Mouse (Mus musculus) myocyte (in vitro differentiated cells): ENCODE results near the gene Fam219a. TPM values are rescaled to one million over a fixed set of nuclear protein-coding genes. Genes with fewer than 3 reads are reported as not detected.
A peak's percentile ranks its signal among the peaks of the same experiment; 100 is the strongest.

Experiments
- H3K27me3 ChIP-seq: one replicate; pipeline ENCODE4 v1.6.1; 2011; ENCODE audit not compliant: control insufficient read depth, insufficient read depth, insufficient read length
- H3K36me3 ChIP-seq: one replicate; pipeline ENCODE4 v1.6.1; 2011; ENCODE audit not compliant: control insufficient read depth, insufficient read depth
- H3K4me2 ChIP-seq: one replicate; pipeline ENCODE4 v1.6.1; 2011; ENCODE audit warnings: low read depth, control low read depth
- H3K4me3 ChIP-seq: one replicate; pipeline ENCODE4 v1.5.1; 2011; ENCODE audit warnings: mild to moderate bottlenecking, control low read depth, moderate library complexity
- H3K79me2 ChIP-seq: one replicate; pipeline ENCODE4 v1.6.1; 2011; ENCODE audit not compliant: control insufficient read depth, insufficient read depth
- H3ac ChIP-seq: one replicate; pipeline ENCODE4 v1.6.1; 2011; ENCODE audit not compliant: control insufficient read depth, insufficient read length
- CEBPB ChIP-seq: IDR thresholded peaks from 2 replicates; pipeline ENCODE4 v1.6.1; 2011; ENCODE audit warnings: mild to moderate bottlenecking, moderate library complexity; ENCODE audit not compliant: poor library complexity, insufficient read depth, severe bottlenecking
- E2F4 ChIP-seq: IDR thresholded peaks from one replicate; pipeline ENCODE4 v1.6.1; 2011; ENCODE audit warnings: mild to moderate bottlenecking, control low read depth, moderate library complexity; ENCODE audit not compliant: insufficient read depth
- MAX ChIP-seq: IDR thresholded peaks from one replicate; pipeline ENCODE4 v1.6.1; 2011; ENCODE audit warnings: low read depth, mild to moderate bottlenecking, control low read depth
- MYOD1 ChIP-seq, 3 experiments: IDR thresholded peaks; one replicate each; pipeline ENCODE4 v1.6.1; 2011; ENCODE audit warnings: control low read depth in 2 of 3, low read depth in 2 of 3, mild to moderate bottlenecking in 2 of 3, moderate library complexity in 1 of 3; ENCODE audit not compliant: insufficient read length in 2 of 3, control insufficient read depth in 1 of 3
- MYOG ChIP-seq, 3 experiments: IDR thresholded peaks; one replicate each; pipeline ENCODE4 v1.6.1; 2011; ENCODE audit warnings: control low read depth in 2 of 3, low read depth in 2 of 3, mild to moderate bottlenecking in 2 of 3; ENCODE audit not compliant: insufficient read length in 2 of 3, control insufficient read depth in 1 of 3, insufficient read depth in 1 of 3
- POLR2A ChIP-seq: IDR thresholded peaks from one replicate; pipeline ENCODE4 v1.6.1; 2011; ENCODE audit warnings: low read depth, mild to moderate bottlenecking, control low read depth, moderate library complexity; ENCODE audit not compliant: insufficient read length
- POLR2AphosphoS2 ChIP-seq: IDR thresholded peaks from one replicate; pipeline ENCODE4 v1.6.1; 2011; ENCODE audit warnings: low read depth, control low read depth; ENCODE audit not compliant: insufficient read length
- REST ChIP-seq: IDR thresholded peaks from one replicate; pipeline ENCODE4 v1.6.1; 2011; ENCODE audit warnings: mild to moderate bottlenecking, control low read depth, moderate library complexity; ENCODE audit not compliant: insufficient read depth, insufficient read length
- SRF ChIP-seq: IDR thresholded peaks from one replicate; pipeline ENCODE4 v1.6.1; 2011; ENCODE audit warnings: low read depth; ENCODE audit not compliant: control insufficient read depth, insufficient read length
- TCF12 ChIP-seq: IDR thresholded peaks from one replicate; pipeline ENCODE4 v1.6.1; 2011; ENCODE audit warnings: mild to moderate bottlenecking, control low read depth; ENCODE audit not compliant: poor library complexity, insufficient read depth, severe bottlenecking
- TCF3 ChIP-seq: IDR thresholded peaks from one replicate; pipeline ENCODE4 v1.6.1; 2011; ENCODE audit warnings: low read depth, control low read depth; ENCODE audit not compliant: insufficient read length
- USF1 ChIP-seq: IDR thresholded peaks from one replicate; pipeline ENCODE4 v1.6.1; 2011; ENCODE audit warnings: low read depth, mild to moderate bottlenecking, control low read depth, moderate library complexity
- polyA plus RNA-seq: library from polyadenylated mRNA; unstranded; fragments of >200 nt; fragmentation: generic; extraction: Trizol; gene quantifications from one replicate; pipeline ENCODE4 v1.2.1, GENCODE M21; 2012; ENCODE audit warnings: missing spikeins

Gene Fam219a
- polyA plus RNA-seq = 2.7 TPM

DNA sequence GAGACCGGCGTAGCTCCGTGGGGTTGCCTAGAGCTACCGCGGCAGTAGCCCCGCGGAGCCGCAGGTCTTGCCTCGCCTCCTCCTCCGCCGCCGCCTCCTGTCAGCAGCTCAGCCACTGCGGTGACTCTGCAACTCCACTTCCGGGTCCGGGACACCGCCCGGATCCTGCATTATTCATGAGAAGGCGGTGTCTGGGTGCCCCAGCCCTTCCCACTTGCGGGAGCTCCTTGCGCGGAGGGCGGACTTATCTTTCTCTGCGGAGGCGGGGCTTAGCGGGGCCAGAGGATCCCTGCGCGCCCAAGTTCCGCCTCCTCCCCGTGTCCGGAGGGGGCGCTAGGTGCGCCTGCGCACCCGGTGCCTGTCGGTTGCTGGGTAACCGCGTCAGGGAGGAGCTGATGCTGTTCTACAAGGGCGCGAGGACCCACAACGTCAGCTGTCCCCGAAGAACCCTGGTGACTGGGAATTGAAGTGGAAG lies at the start of gene Fam219a, which contains the start of gene Dnaic1:
Gene Fam219a, minus strand, starts transcription at position 128 of the 475 bp plus-strand sequence.
Gene Dnaic1, plus strand, starts transcription at position 365 of the 475 bp plus-strand sequence.
- TF ChIP-seq SRF = no peak
- peak; percentile 75 for TF ChIP-seq POLR2A
- peak; percentile 49 for TF ChIP-seq POLR2AphosphoS2
- peaks cover 6% of the 10 kb centered on the region for H3K27me3 ChIP-seq
- H3K4me2 ChIP-seq = peak within 1 kb of the TSS; percentile 77
- peak within 1 kb of the TSS; percentile 27 for H3K4me3 ChIP-seq
- H3ac ChIP-seq = peak within 1 kb of the TSS; percentile 16
- no peaks in the 10 kb centered on the region for H3K36me3 ChIP-seq
- no peaks in the 10 kb centered on the region for H3K79me2 ChIP-seq

DNA sequence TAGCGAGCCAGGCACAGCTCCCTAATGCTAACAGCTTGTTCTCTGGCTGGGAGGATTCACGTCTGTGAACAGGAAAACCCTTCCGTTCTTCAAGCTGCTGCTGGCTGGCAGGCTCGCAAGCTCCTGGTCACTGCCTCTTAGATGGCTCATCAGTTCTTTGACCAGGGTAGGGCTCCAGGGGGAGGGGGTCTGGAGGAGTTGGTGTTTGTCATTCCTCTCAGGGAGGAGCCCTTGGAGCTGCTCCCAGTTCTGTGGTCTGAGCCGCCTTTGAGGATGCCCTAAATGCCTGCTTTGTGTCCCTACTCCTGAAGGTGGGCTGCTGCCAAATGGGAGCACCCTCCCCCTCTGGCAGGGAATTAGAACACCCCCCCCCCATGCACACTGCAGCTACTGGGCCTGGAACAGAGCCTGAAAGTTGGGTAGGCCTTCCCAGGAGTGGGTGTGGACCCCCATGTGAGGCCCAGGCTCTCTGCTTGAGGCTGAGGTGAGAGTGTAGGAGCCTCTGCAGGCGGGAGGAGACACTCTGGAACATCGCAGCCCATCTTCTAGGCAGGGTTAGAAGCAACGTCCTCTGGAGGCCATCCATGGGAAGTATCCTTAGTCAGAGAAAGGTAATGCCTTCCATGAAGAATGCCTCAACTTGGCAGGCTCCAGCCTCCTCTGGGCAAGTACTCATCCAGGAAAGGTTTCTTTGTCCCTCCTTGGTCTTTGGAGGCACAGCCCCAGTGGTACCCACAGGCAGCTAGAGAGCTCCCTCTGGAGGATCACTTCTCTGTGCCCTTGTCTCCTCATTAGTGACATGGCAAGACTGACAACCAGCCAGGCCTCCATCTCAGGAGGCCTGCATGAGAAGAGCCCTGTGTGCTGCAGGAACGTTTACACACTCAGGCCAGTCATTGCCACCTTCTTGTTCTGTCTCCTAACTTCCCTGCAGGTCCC lies 46.6 kb upstream of the Fam219a start:
- Histone ChIP-seq H3ac (no peak overlapping the region), H3K27me3 (no peaks in the 10 kb centered on the region), H3K36me3 (no peaks in the 10 kb centered on the region), H3K79me2 (no peaks in the 10 kb centered on the region), H3K4me2 (no peak overlapping the region), H3K4me3 (no peak overlapping the region)
- TF ChIP-seq MYOG (IDR thresholded peaks at IDR 0.05; ENCODE audit: control insufficient read depth in 1 of 3, insufficient read depth in 1 of 3, insufficient read length in 2 of 3, low read depth in 2 of 3) = no peak
- TF ChIP-seq SRF = no peak
- no peak for TF ChIP-seq TCF3
- no peak for TF ChIP-seq CEBPB
- no peak for TF ChIP-seq REST
- no peak for TF ChIP-seq TCF12

DNA sequence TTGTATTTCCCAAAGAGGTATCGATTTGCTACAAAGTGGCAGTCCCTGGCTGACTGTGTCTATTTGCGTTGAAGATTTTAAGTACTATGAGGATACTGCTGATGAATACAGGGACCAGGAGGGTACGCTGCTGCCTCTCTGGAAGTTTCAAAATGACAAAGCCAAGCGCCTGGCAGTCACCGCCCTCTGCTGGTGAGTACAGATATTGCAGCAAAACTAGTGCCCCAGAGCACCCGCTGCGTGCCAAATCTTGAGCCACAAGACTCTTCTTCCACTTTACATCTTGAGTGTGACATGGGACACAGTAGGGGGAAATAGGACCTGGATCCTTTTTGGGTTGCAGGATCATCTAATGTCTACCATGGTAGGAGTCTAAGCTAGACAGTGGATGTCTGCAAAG lies 44.8 kb upstream of the Fam219a start:
- H3ac ChIP-seq = no peak overlapping the region
- H3K4me2 ChIP-seq = no peak overlapping the region
- no peak for TF ChIP-seq E2F4
- H3K27me3 ChIP-seq = no peaks in the 10 kb centered on the region
- no peak overlapping the region for H3K4me3 ChIP-seq
- no peaks in the 10 kb centered on the region for H3K79me2 ChIP-seq
- H3K36me3 ChIP-seq = no peaks in the 10 kb centered on the region

DNA sequence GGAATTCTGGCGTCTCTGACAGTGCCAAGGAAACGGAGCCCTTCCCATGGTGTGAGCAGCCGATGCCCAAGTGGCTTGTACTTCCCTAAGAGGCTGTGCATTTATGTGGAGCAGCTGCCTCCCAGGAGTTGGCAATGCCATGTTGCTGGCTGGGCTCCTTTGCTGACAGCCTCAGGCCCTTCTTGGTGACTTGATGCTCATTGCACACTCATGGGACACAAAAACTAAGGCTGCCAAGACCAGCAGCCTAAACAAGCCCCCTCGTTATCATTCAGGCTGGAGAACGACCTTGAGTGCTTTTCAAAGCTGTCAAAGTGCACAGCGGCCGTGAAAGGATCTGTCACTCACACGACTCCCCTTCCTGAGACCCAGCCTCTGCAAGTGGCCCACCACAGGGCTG lies 42.8 kb upstream of the Fam219a start:
- TF ChIP-seq MYOD1 (IDR thresholded peaks at IDR 0.05; ENCODE audit: control insufficient read depth in 1 of 3, insufficient read length in 2 of 3, low read depth in 2 of 3) (no peak), POLR2AphosphoS2 (no peak), REST (no peak), POLR2A (no peak), TCF12 (no peak), MAX (no peak), SRF (no peak), TCF3 (no peak), MYOG (IDR thresholded peaks at IDR 0.05; ENCODE audit: control insufficient read depth in 1 of 3, insufficient read depth in 1 of 3, insufficient read length in 2 of 3, low read depth in 2 of 3) (no peak), USF1 (no peak), E2F4 (no peak), CEBPB (no peak)
- Histone ChIP-seq H3K79me2 (no peaks in the 10 kb centered on the region), H3ac (no peak overlapping the region), H3K4me3 (no peak overlapping the region), H3K36me3 (no peaks in the 10 kb centered on the region), H3K4me2 (no peak overlapping the region), H3K27me3 (no peaks in the 10 kb centered on the region)

DNA sequence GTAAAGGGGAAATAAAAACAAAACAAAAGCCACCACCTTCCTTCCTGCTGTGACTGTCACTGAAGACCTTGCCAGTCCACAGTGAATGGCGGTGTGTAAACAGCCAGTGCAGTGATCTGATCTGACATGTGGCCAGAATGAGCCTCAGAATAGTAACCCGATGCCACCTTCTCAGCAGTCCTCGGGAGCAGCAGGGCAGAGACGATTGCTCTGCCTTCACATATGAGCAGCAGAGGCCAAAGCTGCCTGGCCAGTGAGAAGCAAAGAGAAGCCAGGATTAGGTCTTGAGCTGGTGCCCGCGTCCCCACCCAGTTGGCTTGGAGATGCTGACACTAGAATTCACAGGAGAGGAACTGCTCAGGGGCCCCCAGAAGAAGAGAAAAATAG lies 41.2 kb upstream of the Fam219a start:
- Histone ChIP-seq H3K79me2 (no peaks in the 10 kb centered on the region), H3ac (no peak overlapping the region), H3K4me3 (no peak overlapping the region), H3K36me3 (no peaks in the 10 kb centered on the region), H3K4me2 (no peak overlapping the region), H3K27me3 (no peaks in the 10 kb centered on the region)
- TF ChIP-seq MYOD1 (IDR thresholded peaks at IDR 0.05; ENCODE audit: control insufficient read depth in 1 of 3, insufficient read length in 2 of 3, low read depth in 2 of 3) (no peak), MYOG (IDR thresholded peaks at IDR 0.05; ENCODE audit: control insufficient read depth in 1 of 3, insufficient read depth in 1 of 3, insufficient read length in 2 of 3, low read depth in 2 of 3) (no peak), E2F4 (no peak), TCF12 (no peak), CEBPB (no peak), MAX (no peak), SRF (no peak), POLR2AphosphoS2 (no peak), POLR2A (no peak), REST (no peak)
